Mouse (Mus musculus) MEL (cell line): ENCODE data around the gene Sult1a1.

Experiments
- CTCF ChIP-seq, 3 experiments: IDR thresholded peaks in 2 of 3; conservative IDR thresholded peaks in 1 of 3; 2 replicates each; pipeline ENCODE4 v1.5.1; 2011 to 2012; ENCODE audit warnings: low read length in 3 of 3, low read depth in 2 of 3, mild to moderate bottlenecking in 2 of 3, improper control_type of control experiment in 1 of 3, inconsistent platforms in 1 of 3, mixed read lengths in 1 of 3, moderate library complexity in 1 of 3; ENCODE audit not compliant: control insufficient read depth in 1 of 3, insufficient read depth in 1 of 3, poor library complexity in 1 of 3, severe bottlenecking in 1 of 3
- MAFK ChIP-seq: IDR thresholded peaks from 2 replicates; pipeline ENCODE4 v1.6.1; 2011; ENCODE audit warnings: low read depth, mild to moderate bottlenecking, low read length, improper control_type of control experiment, borderline replicate concordance
- USF1 ChIP-seq: IDR thresholded peaks from 2 replicates; pipeline ENCODE4 v1.6.1; 2014; ENCODE audit warnings: low read depth, mild to moderate bottlenecking, inconsistent platforms, low read length, improper control_type of control experiment, moderate library complexity

- TF ChIP-seq USF1 = no peak
- no peak for TF ChIP-seq MAFK
- no peak for TF ChIP-seq CTCF (IDR thresholded peaks at IDR 0.05 in 2 of 3, conservative IDR thresholded peaks at IDR 0.05 in 1 of 3; ENCODE audit: control insufficient read depth in 1 of 3, insufficient read depth in 1 of 3, low read depth in 2 of 3, low read length in 3 of 3, poor library complexity in 1 of 3, severe bottlenecking in 1 of 3)
These were observed 1.1 kb downstream of the Sult1a1 start for GRCm38 (mm10) chr7:126675104-126675503.
